Mouse (Mus musculus): ENCODE results near the gene Adora2a.
"Not testable (repeated sequence)": the region's sequence is repeated elsewhere in the genome, so short reads cannot be mapped to it uniquely, and the experiment has no call there.

GRCm38 (mm10) chr10:75292206-75292605, 24.5 kb upstream of the Adora2a start:
- not testable (repeated sequence) for TF ChIP-seq EP300 (IDR thresholded peaks at IDR 0.05; ENCODE audit: low read depth in 1 of 2, low read length in 2 of 2); POLR2A (IDR thresholded peaks at IDR 0.05; ENCODE audit: control insufficient read depth in 1 of 2, insufficient read depth in 1 of 2, low read depth in 1 of 2, low read length in 2 of 2, poor library complexity in 1 of 2); MAFK (IDR thresholded peaks at IDR 0.05; ENCODE audit: borderline replicate concordance, low read depth, low read length); UBTF (IDR thresholded peaks at IDR 0.05; ENCODE audit: borderline replicate concordance, insufficient read depth, low read depth, low read length)
